In genomic region chr9:38718927-38719441, GRCm38 (mm10) we compare ENCODE assay signal across 8 mouse cellular contexts. TPM values are rescaled to one million over a fixed set of nuclear protein-coding genes. Genes with fewer than 3 reads are reported as not detected.
DNase-seq lines count a peak whose midpoint lies in the region; ATAC-seq and TF ChIP-seq lines count a peak whose summit lies in the region.

No protein-coding gene starts in this region.

- peak overlapping the region; percentile 62 for H3K4me3 ChIP-seq in layer of hippocampus, adult 2 months
- H3K4me3 ChIP-seq in stomach, postnatal 0 days (ENCODE audit: low read depth, low read length) = peak overlapping the region; percentile 53

- no peaks in the 10 kb centered on the region for H3K9me3 ChIP-seq in stomach, postnatal 0 days (ENCODE audit: control insufficient read depth, low read length)

- peak overlapping the region; percentile 63 for H3K4me2 ChIP-seq in stomach, postnatal 0 days (replicated peaks; ENCODE audit: low read depth)

- no peak for DNase-seq in layer of hippocampus, adult 2 months (ENCODE audit: low spot score in 2 of 2)
- DNase-seq in layer of hippocampus, postnatal 10 days (ENCODE audit: low spot score in 2 of 2) = no peak
- peak; percentile 12 for DNase-seq in brain, embryonic 14.5 days (ENCODE audit: low read depth)
- DNase-seq in gonadal fat pad, adult 2 months (ENCODE audit: low read depth) = peak; percentile 9
- peak; percentile 20 for DNase-seq in kidney, adult 9 months
- peak; percentile 13 for DNase-seq in lung, postnatal 10 days
- peak; percentile 61 for DNase-seq in stomach, postnatal 0 days (ENCODE audit: low spot score)
- DNase-seq in thymus, adult 18-20 months = no peak

- 0% methylated on average over 3 of the region's 3 CpGs for WGBS in stomach, postnatal 0 days

- no peak for TF ChIP-seq EP300 in stomach, postnatal 0 days (optimal IDR thresholded peaks at IDR 0.05)

- peaks cover 7% of the 10 kb centered on the region; the same call in 1 of the 2 replicates for H3K4me1 ChIP-seq in stomach, postnatal 0 days (replicated peaks; ENCODE audit: control insufficient read depth, insufficient read depth)

- peak overlapping the region; percentile 67; the same call in 1 of the 2 replicates for H3K27ac ChIP-seq in layer of hippocampus, adult 2 months
- peak overlapping the region; percentile 81 for H3K27ac ChIP-seq in stomach, postnatal 0 days (replicated peaks)

- peaks cover 5% of the 10 kb centered on the region for H3K36me3 ChIP-seq in stomach, postnatal 0 days (ENCODE audit: control insufficient read depth, insufficient read depth, low read length)

- ATAC-seq in stomach, postnatal 0 days (ENCODE audit: low FRiP score, low TSS enrichment) = peak; percentile 93

- peak overlapping the region; percentile 63 for H3K9ac ChIP-seq in stomach, postnatal 0 days (ENCODE audit: low read length)

- H3K27me3 ChIP-seq in stomach, postnatal 0 days (ENCODE audit: control insufficient read depth, insufficient read depth, low read length) = no peaks in the 10 kb centered on the region

- no peak for TF ChIP-seq POLR2A in brain, embryonic 14.5 days (IDR thresholded peaks at IDR 0.05; ENCODE audit: borderline replicate concordance, extremely low read depth, insufficient read depth, insufficient read length, poor library complexity, severe bottlenecking)

- TF ChIP-seq CTCF in layer of hippocampus, adult 2 months (conservative IDR thresholded peaks at IDR 0.05) = no peak
- no peak for TF ChIP-seq CTCF in brain, embryonic 14.5 days (IDR thresholded peaks at IDR 0.05; ENCODE audit: borderline replicate concordance, extremely low read depth, insufficient read depth, insufficient read length)
- TF ChIP-seq CTCF in stomach, postnatal 0 days (IDR thresholded peaks at IDR 0.05; ENCODE audit: low read depth) = no peak

RNA-seq across cellular contexts. Expression of gene Vwa5a, which starts 0.9 kb away (rescaled TPM):
- 10 to 100 TPM in 1 of 2 experiments, 1 to 10 TPM in 1; 9.6 to 14.1 TPM for total RNA-seq in layer of hippocampus, adult 2 months (2021)
- total RNA-seq in layer of hippocampus, postnatal 10 days (2021) = 10 to 100 TPM in 1 of 2 experiments, 1 to 10 TPM in 1; 9.3 to 12.0 TPM
- 5.2 and 6.5 TPM in 2 replicates for polyA plus RNA-seq in brain, embryonic 14.5 days (2012; rRNA removed)
- polyA plus RNA-seq in gonadal fat pad, adult 2 months (2012; rRNA removed) = 18.3 and 23.6 TPM in 2 replicates
- polyA plus RNA-seq in stomach, postnatal 0 days (2015; fragmentation: Nextera tagmentation; extraction: Ambion mirVana) = 17.1 and 18.2 TPM in 2 replicates

RNA-seq across cellular contexts. Expression of gene Olfr919, which starts 15.5 kb away (rescaled TPM):
- total RNA-seq in layer of hippocampus, adult 2 months (2021) = not detected
- not detected for total RNA-seq in layer of hippocampus, postnatal 10 days (2021)
- polyA plus RNA-seq in brain, embryonic 14.5 days (2012; rRNA removed) = not detected in 2 replicates
- not detected in 2 replicates for polyA plus RNA-seq in gonadal fat pad, adult 2 months (2012; rRNA removed)
- not detected in 2 replicates for polyA plus RNA-seq in stomach, postnatal 0 days (2015; fragmentation: Nextera tagmentation; extraction: Ambion mirVana)

RNA-seq across cellular contexts. Expression of gene Olfr920, which starts 33.1 kb away (rescaled TPM):
- total RNA-seq in layer of hippocampus, adult 2 months (2021) = under 1 TPM; 0.05 to 0.10 TPM
- not detected for total RNA-seq in layer of hippocampus, postnatal 10 days (2021)
- 0.04 and 0.06 TPM in 2 replicates for polyA plus RNA-seq in brain, embryonic 14.5 days (2012; rRNA removed)
- 0.19 and 0.20 TPM in 2 replicates for polyA plus RNA-seq in gonadal fat pad, adult 2 months (2012; rRNA removed)
- 0.06 and 0.11 TPM in 2 replicates for polyA plus RNA-seq in stomach, postnatal 0 days (2015; fragmentation: Nextera tagmentation; extraction: Ambion mirVana)

RNA-seq across cellular contexts. Expression of gene Olfr918, which starts 44.6 kb away (rescaled TPM):
- not detected for total RNA-seq in layer of hippocampus, adult 2 months (2021)
- not detected for total RNA-seq in layer of hippocampus, postnatal 10 days (2021)
- polyA plus RNA-seq in brain, embryonic 14.5 days (2012; rRNA removed) = not detected in 2 replicates
- not detected in 2 replicates for polyA plus RNA-seq in gonadal fat pad, adult 2 months (2012; rRNA removed)
- not detected in 2 replicates for polyA plus RNA-seq in stomach, postnatal 0 days (2015; fragmentation: Nextera tagmentation; extraction: Ambion mirVana)

RNA-seq across cellular contexts. Expression of gene Olfr917, which starts 53.3 kb away (rescaled TPM):
- not detected for total RNA-seq in layer of hippocampus, adult 2 months (2021)
- total RNA-seq in layer of hippocampus, postnatal 10 days (2021) = not detected
- polyA plus RNA-seq in brain, embryonic 14.5 days (2012; rRNA removed) = not detected in 2 replicates
- polyA plus RNA-seq in gonadal fat pad, adult 2 months (2012; rRNA removed) = not detected in 2 replicates
- not detected in 2 replicates for polyA plus RNA-seq in stomach, postnatal 0 days (2015; fragmentation: Nextera tagmentation; extraction: Ambion mirVana)

Comparison
In these comparisons a context has a peak if more than half of its experiments do, and no peak if none do; other contexts are left out.
1. DNase-seq: peak in brain, embryonic 14.5 days (single experiment), gonadal fat pad, adult 2 months (single experiment), kidney, adult 9 months (single experiment), lung, postnatal 10 days (single experiment) and stomach, postnatal 0 days (single experiment); none in layer of hippocampus, adult 2 months (0 of 2), layer of hippocampus, postnatal 10 days (0 of 2) and thymus, adult 18-20 months (0 of 2).